Mouse (Mus musculus) ES-Bruce4 (cell line): ENCODE measurements around the gene Rcbtb2.

Experiments used
- CTCF ChIP-seq: IDR thresholded peaks from one replicate; pipeline ENCODE4 v1.8.1; 2011; ENCODE audit warnings: low read depth, low read length
- EP300 ChIP-seq: IDR thresholded peaks from 2 replicates; pipeline ENCODE4 v1.6.1; 2011; ENCODE audit warnings: low read depth, low read length; ENCODE audit not compliant: insufficient read depth

- no peak for TF ChIP-seq CTCF
- no peak for TF ChIP-seq EP300
These were observed 127.2 kb downstream of the Rcbtb2 start for GRCm38 (mm10) chr14:73250056-73250455.
